Mouse (Mus musculus): ENCODE data around the gene Prkaca. TPM values are rescaled to one million over a fixed set of nuclear protein-coding genes. Genes with fewer than 3 reads are reported as not detected.
A peak's percentile ranks its signal among the peaks of the same experiment; 100 is the strongest.

Prkaca gene
- polyA plus RNA-seq, 1 experiment = 2.3 TPM

DNA sequence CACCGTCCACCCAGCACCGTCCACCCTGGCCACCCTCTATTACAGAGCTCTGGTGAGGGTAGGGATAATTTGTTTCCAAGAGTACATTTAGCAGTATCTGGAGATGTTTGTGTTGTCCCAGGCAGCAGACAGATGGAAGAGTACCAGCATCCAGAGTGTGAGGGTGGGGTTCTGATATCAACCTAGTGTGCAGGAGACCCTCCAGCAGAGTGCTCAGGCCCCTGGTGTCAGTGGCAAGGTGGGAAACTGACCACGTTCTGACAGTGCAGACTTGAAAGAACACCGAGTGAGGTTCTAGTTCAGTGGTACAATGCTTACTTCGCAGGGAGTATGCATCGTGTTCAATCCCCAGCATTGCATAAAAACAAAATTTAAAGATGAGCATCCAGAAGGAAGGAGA, 1.1 kb upstream of the Prkaca start:
- TF ChIP-seq TAL1 (IDR thresholded peaks at IDR 0.05; ENCODE audit: low read length) (no peak), GATA1 (IDR thresholded peaks at IDR 0.05; ENCODE audit: low read length) (no peak)
- Histone ChIP-seq H3K4me3 (replicated peaks) (peak overlapping the region; percentile 98), H3K9me3 (ENCODE audit: control insufficient read depth, low read length) (no peaks in the 10 kb centered on the region), H3K4me1 (ENCODE audit: control insufficient read depth) (peaks cover 44% of the 10 kb centered on the region), H3K36me3 (ENCODE audit: control insufficient read depth) (peaks cover 61% of the 10 kb centered on the region), H3K27me3 (ENCODE audit: control insufficient read depth) (no peaks in the 10 kb centered on the region)

DNA sequence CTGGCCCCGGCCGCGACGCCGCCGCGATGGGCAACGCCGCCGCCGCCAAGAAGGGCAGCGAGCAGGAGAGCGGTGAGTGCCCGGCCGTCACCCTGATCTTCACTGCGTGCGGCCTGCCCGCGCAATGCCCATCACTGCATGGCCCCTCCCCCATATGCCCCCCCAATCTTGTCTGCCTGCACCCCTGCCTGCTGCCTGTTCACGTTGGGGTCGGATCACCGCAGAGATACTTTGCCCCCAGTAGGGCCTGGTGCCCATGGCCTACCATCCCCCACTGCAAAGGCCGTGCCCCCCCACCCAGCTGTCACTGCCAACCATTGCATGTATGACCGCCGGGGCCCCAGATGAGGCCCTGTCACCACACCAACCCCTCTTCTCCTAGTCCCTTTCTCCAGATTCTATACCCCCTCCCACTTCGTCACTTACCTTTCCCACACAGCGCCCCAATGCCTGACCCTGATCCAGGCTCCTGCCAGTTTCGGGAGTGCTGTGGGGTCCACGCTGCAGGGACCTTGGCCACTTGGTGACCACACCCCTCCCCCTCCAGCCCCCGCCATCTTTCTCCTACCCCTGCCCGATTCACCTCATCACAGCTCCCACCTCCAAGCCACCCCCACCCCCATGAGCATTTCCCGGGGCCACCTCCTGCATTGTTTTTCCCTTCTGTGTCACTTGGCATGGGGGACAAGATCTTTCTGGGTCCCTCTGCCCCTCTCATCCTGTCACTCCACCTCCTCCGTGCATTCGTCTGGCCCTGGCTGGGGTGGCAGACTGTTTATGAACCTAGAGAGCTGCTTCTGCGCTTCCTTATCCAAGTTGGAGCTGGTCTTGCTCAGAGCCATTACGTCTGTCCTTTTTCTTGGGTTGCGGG, 603 bp downstream of the Prkaca start:
- peaks cover 51% of the 10 kb centered on the region for H3K36me3 ChIP-seq (ENCODE audit: control insufficient read depth)
- no peaks in the 10 kb centered on the region for H3K9me3 ChIP-seq (ENCODE audit: control insufficient read depth, low read length)
- TF ChIP-seq GATA1 (IDR thresholded peaks at IDR 0.05; ENCODE audit: low read length) = no peak
- TF ChIP-seq TAL1 (IDR thresholded peaks at IDR 0.05; ENCODE audit: low read length) = no peak
- peak overlapping the region; percentile 98 for H3K4me3 ChIP-seq (replicated peaks)
- H3K27me3 ChIP-seq (ENCODE audit: control insufficient read depth) = no peaks in the 10 kb centered on the region
- H3K4me1 ChIP-seq (ENCODE audit: control insufficient read depth) = peaks cover 57% of the 10 kb centered on the region

DNA sequence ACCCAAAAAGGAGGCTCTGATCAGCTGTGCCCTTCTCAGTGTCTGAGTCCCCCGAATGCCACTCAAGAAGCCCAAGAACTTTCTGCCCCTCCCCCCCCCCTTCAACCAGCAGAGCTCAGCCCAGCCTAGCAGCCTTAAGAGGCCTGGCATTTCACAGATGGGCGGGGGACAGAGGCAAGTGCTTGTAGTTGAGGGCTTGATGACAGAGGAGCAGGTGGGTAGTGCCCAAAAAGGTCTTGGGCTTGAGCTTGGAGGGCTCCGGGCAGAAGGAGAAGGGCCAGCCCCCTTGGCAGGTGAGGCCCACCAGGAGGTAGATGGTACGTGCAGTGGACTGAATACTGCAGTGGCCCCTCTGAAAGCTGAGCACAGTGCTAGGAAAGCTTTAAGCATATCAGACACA, 1.7 kb downstream of the Prkaca start:
- Histone ChIP-seq H3K27me3 (ENCODE audit: control insufficient read depth) (no peaks in the 10 kb centered on the region), H3K36me3 (ENCODE audit: control insufficient read depth) (peaks cover 45% of the 10 kb centered on the region), H3K9me3 (ENCODE audit: control insufficient read depth, low read length) (no peaks in the 10 kb centered on the region), H3K4me3 (replicated peaks) (no peak overlapping the region), H3K4me1 (ENCODE audit: control insufficient read depth) (peaks cover 55% of the 10 kb centered on the region)
- TF ChIP-seq GATA1 (IDR thresholded peaks at IDR 0.05; ENCODE audit: low read length) = no peak

DNA sequence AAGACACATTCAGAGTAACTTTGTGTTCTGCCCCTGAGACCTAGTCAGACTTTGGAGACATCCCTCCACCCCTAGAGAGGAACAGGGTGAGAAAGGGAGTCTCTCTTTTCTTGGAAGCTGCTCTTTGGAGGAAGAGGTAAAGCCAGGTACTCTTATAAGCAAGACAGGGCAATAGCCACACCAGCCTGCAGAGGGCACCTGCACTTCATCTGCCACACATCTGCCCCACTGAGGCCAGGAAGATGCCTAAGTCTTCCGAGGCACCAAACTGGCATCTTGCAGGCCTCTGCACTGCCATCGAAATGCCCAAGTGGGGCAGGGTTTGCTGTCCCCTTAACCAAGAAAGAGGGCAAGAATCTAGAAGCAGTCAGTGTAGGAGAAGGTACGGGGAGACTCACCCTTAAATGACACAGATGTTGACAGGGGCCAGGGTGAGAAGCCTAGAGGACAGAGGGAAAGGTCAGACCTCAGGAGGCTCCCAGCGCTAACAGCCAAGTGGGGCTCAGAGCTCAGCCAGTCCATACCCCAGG, 3.4 kb downstream of the Prkaca start:
- H3K27me3 ChIP-seq (ENCODE audit: control insufficient read depth) = no peaks in the 10 kb centered on the region
- TF ChIP-seq GATA1 (IDR thresholded peaks at IDR 0.05; ENCODE audit: low read length) (no peak), TAL1 (IDR thresholded peaks at IDR 0.05; ENCODE audit: low read length) (no peak)
- H3K9me3 ChIP-seq (ENCODE audit: control insufficient read depth, low read length) = no peaks in the 10 kb centered on the region
- H3K4me1 ChIP-seq (ENCODE audit: control insufficient read depth) = peaks cover 51% of the 10 kb centered on the region
- H3K36me3 ChIP-seq (ENCODE audit: control insufficient read depth) = peaks cover 48% of the 10 kb centered on the region
- H3K4me3 ChIP-seq (replicated peaks) = no peak overlapping the region

DNA sequence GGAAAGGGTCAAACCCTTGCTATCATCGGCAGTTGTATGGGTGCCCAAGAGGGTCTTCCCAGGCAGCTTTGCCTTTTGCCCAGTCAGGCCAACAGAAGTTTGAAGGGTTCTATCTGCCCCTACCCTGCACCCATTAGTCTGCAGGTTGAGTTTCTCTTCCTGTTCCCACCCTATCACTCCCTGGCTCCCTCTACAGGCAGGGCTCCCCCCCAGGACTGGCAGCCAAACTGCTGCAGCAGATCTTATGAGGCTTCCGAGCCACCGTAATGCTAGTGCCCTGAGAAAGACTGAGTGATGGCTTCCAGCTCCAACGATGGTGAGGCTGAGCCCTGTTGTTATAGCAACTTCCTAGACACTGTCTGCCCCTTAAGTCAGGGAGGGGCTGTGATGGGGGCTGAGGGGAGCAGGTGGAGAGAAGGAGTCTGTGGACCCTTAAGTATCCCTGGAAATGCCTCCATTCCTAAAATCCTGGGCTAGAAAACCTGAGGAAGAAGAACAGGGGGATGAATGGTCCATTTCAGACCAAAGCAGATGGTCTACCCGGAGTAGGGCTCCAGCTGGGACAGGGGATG, 4.1 kb downstream of the Prkaca start:
- Histone ChIP-seq H3K4me1 (ENCODE audit: control insufficient read depth) (peaks cover 44% of the 10 kb centered on the region), H3K4me3 (replicated peaks) (no peak overlapping the region), H3K36me3 (ENCODE audit: control insufficient read depth) (peaks cover 48% of the 10 kb centered on the region), H3K9me3 (ENCODE audit: control insufficient read depth, low read length) (no peaks in the 10 kb centered on the region), H3K27me3 (ENCODE audit: control insufficient read depth) (no peaks in the 10 kb centered on the region)
- TF ChIP-seq TAL1 (IDR thresholded peaks at IDR 0.05; ENCODE audit: low read length) (no peak), GATA1 (IDR thresholded peaks at IDR 0.05; ENCODE audit: low read length) (no peak)

DNA sequence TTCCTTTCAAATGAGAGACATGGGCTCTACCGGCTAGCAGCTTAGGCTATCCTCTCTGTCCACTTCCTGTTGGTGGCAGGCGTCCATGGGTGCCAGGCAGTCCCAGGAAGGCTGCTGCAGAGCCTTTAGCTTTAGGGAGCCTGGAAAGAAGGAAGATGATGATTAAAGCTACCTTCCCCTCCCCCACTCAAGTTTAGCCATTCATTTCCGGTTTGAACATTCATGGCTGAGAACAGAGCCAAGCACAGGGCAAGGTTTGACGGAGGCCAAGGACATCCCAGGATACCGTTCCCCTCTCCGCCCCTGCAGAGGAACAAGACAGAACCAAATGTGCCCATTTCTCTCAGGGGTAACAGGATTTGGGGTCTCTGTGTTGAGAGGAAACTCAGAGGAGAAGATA, 4.9 kb downstream of the Prkaca start:
- Histone ChIP-seq H3K36me3 (ENCODE audit: control insufficient read depth) (peaks cover 52% of the 10 kb centered on the region), H3K9me3 (ENCODE audit: control insufficient read depth, low read length) (no peaks in the 10 kb centered on the region), H3K27me3 (ENCODE audit: control insufficient read depth) (no peaks in the 10 kb centered on the region), H3K4me3 (replicated peaks) (no peak overlapping the region), H3K4me1 (ENCODE audit: control insufficient read depth) (peaks cover 41% of the 10 kb centered on the region)
- TF ChIP-seq TAL1 (IDR thresholded peaks at IDR 0.05; ENCODE audit: low read length) (no peak), GATA1 (IDR thresholded peaks at IDR 0.05; ENCODE audit: low read length) (no peak)

DNA sequence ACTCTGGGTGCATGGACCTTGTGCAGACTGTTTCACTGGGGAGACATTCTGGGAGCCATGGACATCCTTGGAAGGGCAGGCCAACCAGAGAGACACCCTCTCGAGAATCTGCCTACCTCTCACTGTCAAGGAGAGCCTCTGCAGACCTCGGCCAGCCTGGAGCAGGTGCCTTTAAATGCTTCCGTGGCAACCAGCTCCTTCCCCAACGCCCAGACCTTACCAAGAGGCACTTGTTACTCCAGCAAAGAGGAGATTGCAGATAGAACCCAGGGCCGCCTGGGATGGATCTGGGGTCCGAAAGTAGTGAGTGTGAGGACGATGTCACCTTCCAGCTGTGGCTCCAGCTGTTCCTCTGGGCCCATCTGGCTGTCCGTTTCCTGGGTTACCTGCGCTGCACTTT, 5.4 kb downstream of the Prkaca start:
- Histone ChIP-seq H3K4me3 (replicated peaks) (no peak overlapping the region), H3K36me3 (ENCODE audit: control insufficient read depth) (peaks cover 53% of the 10 kb centered on the region), H3K4me1 (ENCODE audit: control insufficient read depth) (peaks cover 38% of the 10 kb centered on the region), H3K27me3 (ENCODE audit: control insufficient read depth) (no peaks in the 10 kb centered on the region), H3K9me3 (ENCODE audit: control insufficient read depth, low read length) (no peaks in the 10 kb centered on the region)
- TF ChIP-seq GATA1 (IDR thresholded peaks at IDR 0.05; ENCODE audit: low read length) (no peak), TAL1 (IDR thresholded peaks at IDR 0.05; ENCODE audit: low read length) (no peak)

DNA sequence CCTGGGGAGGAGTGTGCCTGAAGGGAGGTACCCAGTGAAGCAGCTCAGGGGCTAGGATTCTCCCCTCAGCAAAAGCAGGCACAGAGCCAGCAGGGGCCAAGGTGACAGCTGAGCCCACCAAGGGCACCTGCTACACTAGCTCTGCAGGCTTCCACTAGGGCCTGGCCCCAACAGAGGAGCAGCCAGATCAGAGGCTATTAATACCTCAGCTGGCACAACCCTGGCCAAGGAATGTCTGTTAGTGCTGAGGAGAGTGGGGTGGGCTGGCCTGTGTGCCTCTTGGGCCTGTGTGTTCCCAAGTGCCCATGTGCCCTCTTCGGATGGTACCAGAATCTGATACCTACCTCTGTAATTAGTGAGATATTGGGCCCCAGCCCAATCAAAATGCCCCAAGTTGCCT, 7.5 kb downstream of the Prkaca start:
- no peak overlapping the region for H3K4me3 ChIP-seq (replicated peaks)
- peaks cover 64% of the 10 kb centered on the region for H3K36me3 ChIP-seq (ENCODE audit: control insufficient read depth)
- H3K27me3 ChIP-seq (ENCODE audit: control insufficient read depth) = no peaks in the 10 kb centered on the region
- H3K9me3 ChIP-seq (ENCODE audit: control insufficient read depth, low read length) = no peaks in the 10 kb centered on the region
- TF ChIP-seq GATA1 (IDR thresholded peaks at IDR 0.05; ENCODE audit: low read length) (no peak), TAL1 (IDR thresholded peaks at IDR 0.05; ENCODE audit: low read length) (no peak)
- H3K4me1 ChIP-seq (ENCODE audit: control insufficient read depth) = peaks cover 23% of the 10 kb centered on the region

DNA sequence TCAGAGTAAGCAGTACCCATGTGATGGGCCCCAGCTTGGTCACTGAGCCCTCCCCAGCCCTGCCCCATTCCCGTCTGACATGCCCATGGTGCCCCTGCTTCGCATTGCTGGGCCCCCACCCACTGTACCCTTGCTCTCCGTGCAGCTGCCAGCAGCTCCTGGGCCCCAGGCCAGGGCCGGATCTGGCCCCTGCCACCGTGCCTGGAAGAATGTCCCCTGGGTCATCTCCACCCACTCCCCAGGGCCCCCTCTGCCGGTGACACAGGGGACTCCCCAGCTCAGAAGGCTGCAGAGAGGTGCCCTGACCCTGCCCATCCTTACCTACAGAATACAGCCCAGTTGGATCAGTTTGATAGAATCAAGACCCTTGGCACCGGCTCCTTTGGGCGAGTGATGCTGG, 8.1 kb downstream of the Prkaca start:
- Histone ChIP-seq H3K27me3 (ENCODE audit: control insufficient read depth) (no peaks in the 10 kb centered on the region), H3K4me3 (replicated peaks) (no peak overlapping the region), H3K4me1 (ENCODE audit: control insufficient read depth) (peaks cover 23% of the 10 kb centered on the region), H3K36me3 (ENCODE audit: control insufficient read depth) (peaks cover 67% of the 10 kb centered on the region), H3K9me3 (ENCODE audit: control insufficient read depth, low read length) (no peaks in the 10 kb centered on the region)
- no peak for TF ChIP-seq GATA1 (IDR thresholded peaks at IDR 0.05; ENCODE audit: low read length)

Measured in erythroblast, embryonic 14.5 days (primary cell).